Mouse (Mus musculus): ENCODE results near the gene Usp15.

DNA sequence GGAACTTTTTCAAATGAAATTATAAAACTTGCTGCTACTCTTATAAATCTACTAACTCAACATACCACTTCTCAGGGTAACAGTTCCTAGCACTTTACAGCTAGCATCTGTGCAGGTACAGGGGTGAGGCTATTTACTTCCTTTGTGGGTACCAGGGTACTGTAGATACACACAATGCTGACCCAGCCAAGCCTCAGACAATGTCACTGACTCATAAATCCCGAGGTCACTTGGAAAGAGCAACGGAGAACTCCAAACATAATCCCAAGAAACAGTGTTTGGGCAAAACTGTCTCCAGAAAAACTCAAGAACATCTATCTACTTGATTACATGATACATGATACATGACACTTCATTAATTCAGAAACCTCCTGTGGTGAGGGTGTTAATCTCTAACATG is 43.5 kb downstream of the Usp15 start:
- TF ChIP-seq POLR2A (IDR thresholded peaks at IDR 0.05; ENCODE audit: low read depth, low read length) (no peak), CTCF (conservative IDR thresholded peaks at IDR 0.05; ENCODE audit: insufficient read depth, insufficient read length, low read depth, low read length) (no peak)

Measured in kidney, adult 2 months (tissue).